Mouse (Mus musculus): ENCODE data around the gene Slc24a3. TPM values are rescaled to one million over a fixed set of nuclear protein-coding genes. Genes with fewer than 3 reads are reported as not detected.
A peak's percentile ranks its signal among the peaks of the same experiment; 100 is the strongest.

The Slc24a3 gene
- total RNA-seq, 2 experiments from 2014 or later: 165 to 174 TPM

DNA sequence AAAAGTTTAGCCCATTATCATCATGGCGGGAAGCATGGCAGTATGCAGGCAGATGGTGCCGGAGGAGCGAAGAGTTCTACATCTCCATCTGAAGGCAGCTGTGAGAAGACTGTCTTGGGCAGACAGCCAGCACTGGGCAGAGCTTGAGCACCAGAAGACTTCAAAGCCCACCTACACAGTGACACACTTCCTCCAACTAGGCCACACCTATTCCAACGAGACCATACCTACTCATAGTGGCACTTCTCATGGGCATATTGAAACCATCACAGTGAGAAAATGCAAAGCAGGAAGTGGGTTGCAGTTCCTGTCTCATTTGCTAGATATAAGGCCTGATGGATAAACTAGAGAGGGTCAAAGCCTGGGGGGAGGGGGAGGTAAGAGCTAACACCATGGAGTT is 29.5 kb downstream of the Slc24a3 start:
- DNase-seq (ENCODE audit: low spot score in 2 of 2): no peak

- DNase-seq (ENCODE audit: low spot score in 2 of 2): no peak
Observed at GRCm38 (mm10) chr2:145213587-145213986, 46.0 kb downstream of the Slc24a3 start.

- DNase-seq (ENCODE audit: low spot score in 2 of 2): no peak
Observed at GRCm38 (mm10) chr2:145214086-145214831, 46.7 kb downstream of the Slc24a3 start.

GRCm38 (mm10) chr2:145216580-145216979 is 49.0 kb downstream of the Slc24a3 start:
- no peak for DNase-seq (ENCODE audit: low spot score in 2 of 2)

DNA sequence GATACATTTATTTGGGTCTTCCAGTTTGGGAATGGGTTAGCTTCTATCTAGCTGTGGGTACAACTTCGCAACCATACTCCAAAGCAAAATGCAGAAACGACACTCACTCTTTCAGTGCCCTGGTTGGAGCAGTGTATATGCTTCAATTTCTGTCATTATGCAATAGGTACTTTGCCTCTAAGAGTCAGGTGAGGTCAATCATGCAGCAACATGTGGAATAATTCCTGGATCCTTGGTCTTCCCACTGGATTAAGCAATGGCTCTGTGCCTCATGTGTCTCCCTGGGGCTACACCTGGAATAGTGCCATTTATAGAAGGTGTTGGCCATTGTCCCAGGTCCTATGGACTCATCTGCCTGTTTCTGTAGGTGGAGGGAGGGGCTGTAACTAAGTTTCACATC is 49.9 kb downstream of the Slc24a3 start:
- no peak for DNase-seq (ENCODE audit: low spot score in 2 of 2)

- DNase-seq (ENCODE audit: low spot score in 2 of 2): no peak
Observed at GRCm38 (mm10) chr2:145219246-145219645, 51.7 kb downstream of the Slc24a3 start.

DNA sequence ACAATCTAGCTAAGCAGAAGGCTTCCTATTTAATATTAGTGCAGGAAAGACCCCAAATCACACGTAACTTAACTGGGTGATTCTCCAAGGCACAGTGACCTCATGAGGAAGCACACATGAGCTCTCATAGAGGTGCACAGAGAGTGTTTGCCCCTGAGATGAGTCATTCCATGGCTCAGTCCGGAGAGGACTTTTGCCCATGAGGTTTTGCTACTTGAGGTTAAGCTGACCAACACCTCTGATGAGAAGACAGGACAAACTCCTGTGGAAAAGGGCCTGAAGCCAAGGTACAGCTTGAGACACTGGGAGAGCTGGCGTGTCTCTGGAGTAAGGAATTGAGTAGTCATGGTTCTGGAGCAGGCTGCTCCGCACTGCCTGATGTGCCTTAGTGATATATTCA is 56.1 kb downstream of the Slc24a3 start:
- DNase-seq (ENCODE audit: low spot score in 2 of 2): no peak

DNA sequence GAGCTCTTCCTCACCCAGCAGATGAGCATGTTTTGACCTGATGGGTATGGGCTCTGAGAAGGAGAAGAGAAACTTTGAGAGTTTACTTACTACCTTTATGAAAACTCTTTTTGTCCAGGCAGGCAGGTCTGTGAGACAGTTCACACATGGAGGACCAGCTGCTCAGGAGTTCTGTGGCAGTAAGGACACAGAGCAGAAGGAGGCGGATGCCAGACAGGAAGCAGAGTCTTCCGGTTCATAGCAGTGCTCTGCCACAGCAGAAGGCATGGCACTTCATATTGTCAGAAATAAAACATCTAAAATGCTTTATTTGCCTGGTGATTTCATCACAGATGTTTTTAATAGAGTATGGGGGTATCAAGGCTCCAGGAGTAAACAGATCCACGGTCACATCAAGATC is 58.1 kb downstream of the Slc24a3 start:
- DNase-seq (ENCODE audit: low spot score in 2 of 2): no peak

DNA sequence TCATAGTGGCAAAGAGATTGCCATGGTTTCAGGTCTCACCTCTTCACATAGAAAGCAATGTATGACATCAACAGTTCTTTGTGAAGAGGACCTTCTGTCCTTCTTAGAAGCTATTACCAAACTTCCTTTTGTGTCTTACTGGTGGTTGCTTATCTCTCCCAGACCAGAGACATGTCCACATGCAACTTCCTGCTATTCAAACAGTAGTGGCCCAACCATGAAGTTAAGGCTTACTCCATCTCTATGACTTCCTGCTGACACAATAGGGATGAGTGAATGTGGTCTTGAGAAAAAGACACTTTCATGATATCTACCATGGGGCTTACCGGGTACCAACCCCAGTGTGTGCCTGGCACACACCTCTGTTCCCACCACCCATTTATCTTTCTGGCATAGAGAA is 58.5 kb downstream of the Slc24a3 start:
- no peak for DNase-seq (ENCODE audit: low spot score in 2 of 2)

GRCm38 (mm10) chr2:145227351-145227750 is 59.8 kb downstream of the Slc24a3 start:
- DNase-seq (ENCODE audit: low spot score in 2 of 2): no peak

GRCm38 (mm10) chr2:145232764-145233484 is 65.4 kb downstream of the Slc24a3 start:
- DNase-seq (ENCODE audit: low spot score in 2 of 2): no peak

DNA sequence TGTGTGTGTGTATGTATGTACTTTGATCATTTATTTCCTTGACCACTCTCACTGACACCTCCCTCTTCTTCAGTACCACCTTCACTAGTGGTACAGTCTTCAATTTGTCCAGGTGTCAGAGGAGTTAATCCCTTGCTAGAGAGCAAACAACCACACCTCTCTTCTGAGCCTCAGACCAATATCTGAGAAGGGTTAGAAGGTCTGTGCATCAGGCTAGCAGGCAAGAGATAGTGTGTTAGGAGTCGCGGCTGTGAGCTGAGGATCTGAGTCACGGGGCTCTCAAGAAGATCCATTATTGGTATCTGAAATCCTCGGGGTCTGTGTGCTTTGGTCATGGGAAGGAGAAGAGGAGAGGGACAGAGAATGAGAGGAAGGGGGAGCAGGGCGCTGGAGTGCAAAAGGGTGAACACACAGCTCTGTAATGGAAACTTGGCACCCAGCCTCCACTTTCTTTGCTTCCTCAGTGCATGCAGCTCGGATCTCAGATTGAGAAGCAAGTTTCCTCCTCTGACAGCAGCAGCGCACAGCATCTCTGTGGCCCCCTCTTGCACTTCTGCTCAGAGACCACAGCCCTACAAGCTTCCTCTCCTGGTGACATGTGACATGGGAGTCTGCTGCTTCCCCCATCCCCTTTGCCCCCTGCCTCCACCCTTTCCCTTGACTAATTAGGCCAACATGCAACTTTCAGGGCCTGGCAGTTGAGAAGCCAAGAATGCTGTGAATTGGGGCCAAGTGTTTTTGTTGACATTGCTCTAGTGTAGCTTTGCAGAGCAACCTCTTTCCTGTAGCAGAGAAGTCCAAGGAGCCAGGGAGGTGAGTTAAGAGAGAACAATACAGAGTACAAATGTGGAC is 66.2 kb downstream of the Slc24a3 start:
- peak; percentile 43 to 57 for DNase-seq (ENCODE audit: low spot score in 2 of 2)

DNA sequence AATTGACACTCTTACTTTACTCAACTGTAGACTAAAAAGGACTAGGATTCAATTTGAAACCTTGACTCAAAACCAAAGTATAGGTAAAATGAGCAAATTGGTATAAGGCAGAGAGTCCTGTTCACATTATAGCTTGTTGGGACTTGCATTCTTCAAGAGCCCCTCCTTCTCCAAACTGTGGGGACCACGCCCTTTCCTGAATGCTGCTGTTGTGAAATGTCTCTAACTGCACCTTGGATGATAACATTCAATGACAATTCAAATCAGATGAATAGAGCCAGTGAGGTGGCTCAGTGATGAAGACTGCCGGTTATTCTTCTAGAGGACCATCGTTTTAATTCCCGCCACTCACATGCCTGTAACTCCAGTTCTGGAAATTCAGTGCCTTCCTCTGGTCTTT is 78.8 kb downstream of the Slc24a3 start:
- DNase-seq (ENCODE audit: low spot score in 2 of 2): no peak

DNA sequence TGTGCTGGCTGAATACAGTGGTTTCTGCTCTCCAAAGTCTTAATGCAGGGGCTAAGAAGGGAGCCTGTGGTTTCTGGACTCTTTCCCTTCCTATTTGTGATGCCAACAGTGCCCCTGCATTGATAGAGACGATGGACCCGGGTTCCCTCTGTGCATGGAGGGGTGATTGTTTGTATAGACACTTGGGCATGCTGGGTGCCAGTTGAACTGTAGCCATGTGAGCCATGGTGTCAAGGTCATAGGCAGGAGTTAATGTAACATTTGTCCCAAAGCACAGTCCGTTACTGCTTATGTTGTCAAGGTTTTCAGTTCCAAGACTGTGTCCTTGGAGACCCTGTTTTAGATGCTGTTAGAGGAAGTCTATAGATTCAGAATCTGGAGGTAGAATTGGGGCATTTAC is 80.6 kb downstream of the Slc24a3 start:
- DNase-seq (ENCODE audit: low spot score in 2 of 2): no peak

DNA sequence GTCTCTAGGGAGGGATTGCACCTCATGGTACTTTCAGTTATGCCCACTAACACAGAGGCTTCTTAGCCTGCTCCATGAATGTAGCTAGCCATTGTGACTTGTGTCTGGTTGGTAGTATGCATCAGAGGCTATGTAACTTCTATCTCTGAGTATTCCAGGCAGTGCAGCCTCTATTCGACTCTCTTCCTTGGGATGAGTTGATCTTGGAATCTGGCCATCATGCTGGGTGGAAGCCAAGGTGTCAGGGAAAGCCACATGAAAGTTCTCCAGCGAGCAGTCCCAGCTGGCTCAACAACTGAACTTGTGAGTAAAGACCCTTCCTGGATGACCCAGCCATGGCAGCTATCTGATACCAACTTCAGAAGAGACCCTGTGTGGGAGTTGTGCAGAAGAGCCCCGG is 89.8 kb downstream of the Slc24a3 start:
- DNase-seq (ENCODE audit: low spot score in 2 of 2): peak; percentile 28 to 40

- DNase-seq (ENCODE audit: low spot score in 2 of 2): no peak
Observed at GRCm38 (mm10) chr2:145257855-145258254, 90.3 kb downstream of the Slc24a3 start.

GRCm38 (mm10) chr2:145260574-145260973 is 93.0 kb downstream of the Slc24a3 start:
- DNase-seq (ENCODE audit: low spot score in 2 of 2): no peak

- DNase-seq (ENCODE audit: low spot score in 2 of 2): no peak
Observed at GRCm38 (mm10) chr2:145262153-145262552, 94.6 kb downstream of the Slc24a3 start.

DNA sequence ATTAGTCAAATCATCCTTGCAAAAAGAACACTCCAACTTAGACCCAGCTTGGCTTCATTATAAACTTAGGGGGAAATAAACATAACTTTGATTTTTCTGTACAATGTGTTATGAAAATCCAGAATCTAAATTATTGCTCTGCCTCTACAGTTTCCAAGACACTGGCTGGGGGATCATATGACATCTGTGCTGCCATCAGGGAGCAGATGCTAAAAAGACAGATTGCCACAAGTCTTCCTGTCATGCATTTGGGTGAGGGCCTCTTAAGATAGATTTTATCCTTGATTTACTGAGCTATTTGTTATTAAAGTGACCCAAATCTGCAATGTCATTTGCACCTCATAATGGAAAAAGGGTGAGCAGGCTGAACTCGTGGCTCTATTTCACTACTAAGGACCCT is 99.2 kb downstream of the Slc24a3 start:
- DNase-seq (ENCODE audit: low spot score in 2 of 2): no peak

GRCm38 (mm10) chr2:145268971-145269370 is 101.4 kb downstream of the Slc24a3 start:
- DNase-seq (ENCODE audit: low spot score in 2 of 2): no peak

- no peak for DNase-seq (ENCODE audit: low spot score in 2 of 2)
Observed at GRCm38 (mm10) chr2:145269410-145269809, 101.9 kb downstream of the Slc24a3 start.
